Mouse (Mus musculus) megakaryocyte, embryonic 14.5 days (primary cell): ENCODE measurements at regions not wholly inside any gene's neighbourhood (a gene's known extent, or its start where the extent isn't known, plus 50 kb on each side); places are given as distances from the start of the nearest gene placed in this dataset.
"Not testable (repeated sequence)": the region's sequence is repeated elsewhere in the genome, so short reads cannot be mapped to it uniquely, and the experiment has no call there.

Experiments used
- H3K27me3 ChIP-seq: replicated peaks from 2 replicates; pipeline ENCODE3; 2012; ENCODE audit warnings: inconsistent platforms
- H3K36me3 ChIP-seq: replicated peaks from 2 replicates; pipeline ENCODE3; 2012; ENCODE audit warnings: low read length, inconsistent platforms, mixed read lengths
- H3K4me1 ChIP-seq: 2 replicates; pipeline ENCODE4 v1.6.1; 2012; ENCODE audit warnings: inconsistent platforms
- H3K4me3 ChIP-seq: replicated peaks from 2 replicates; pipeline ENCODE3; 2012; ENCODE audit warnings: moderate library complexity, mild to moderate bottlenecking, inconsistent platforms
- H3K9me3 ChIP-seq: 2 replicates; pipeline ENCODE4 v1.6.1; 2012; ENCODE audit warnings: inconsistent platforms
- FLI1 ChIP-seq: IDR thresholded peaks from 2 replicates; pipeline ENCODE4 v1.6.1; 2012; ENCODE audit warnings: low read length, inconsistent platforms, mixed read lengths
- GATA1 ChIP-seq: IDR thresholded peaks from 3 replicates; pipeline ENCODE4 v1.6.1; 2012; ENCODE audit warnings: mixed read lengths, low read length, inconsistent platforms, borderline replicate concordance

DNA sequence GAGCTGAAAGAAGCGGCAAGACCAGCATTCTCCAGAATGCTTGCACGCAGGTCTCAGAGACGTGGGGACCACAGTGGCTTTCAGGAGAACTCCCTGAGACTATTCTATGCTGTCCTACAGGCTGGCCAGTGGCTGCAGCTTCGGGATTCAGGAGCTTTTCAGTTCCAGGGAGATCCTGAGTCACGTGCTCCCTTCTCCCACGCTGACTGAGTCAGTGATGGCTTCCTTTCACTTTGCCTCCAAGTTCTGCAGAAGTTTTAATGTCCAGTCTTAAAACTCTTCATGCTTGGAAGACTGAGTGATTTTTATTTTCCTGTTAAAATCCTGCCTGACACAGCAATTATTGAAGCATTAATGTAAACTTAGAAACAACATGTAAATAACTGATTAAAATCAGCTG, 190.5 kb upstream of the Tmem45b start:
- 0 out of 2 replicates have a peak, but pooled peaks cover 3% of the 10 kb centered on the region for H3K9me3 ChIP-seq
- H3K36me3 ChIP-seq = no peaks in the 10 kb centered on the region
- no peaks in the 10 kb centered on the region for H3K4me1 ChIP-seq
- no peak for TF ChIP-seq FLI1
- no peak for TF ChIP-seq GATA1
- H3K27me3 ChIP-seq = no peaks in the 10 kb centered on the region
- H3K4me3 ChIP-seq = no peak overlapping the region

DNA sequence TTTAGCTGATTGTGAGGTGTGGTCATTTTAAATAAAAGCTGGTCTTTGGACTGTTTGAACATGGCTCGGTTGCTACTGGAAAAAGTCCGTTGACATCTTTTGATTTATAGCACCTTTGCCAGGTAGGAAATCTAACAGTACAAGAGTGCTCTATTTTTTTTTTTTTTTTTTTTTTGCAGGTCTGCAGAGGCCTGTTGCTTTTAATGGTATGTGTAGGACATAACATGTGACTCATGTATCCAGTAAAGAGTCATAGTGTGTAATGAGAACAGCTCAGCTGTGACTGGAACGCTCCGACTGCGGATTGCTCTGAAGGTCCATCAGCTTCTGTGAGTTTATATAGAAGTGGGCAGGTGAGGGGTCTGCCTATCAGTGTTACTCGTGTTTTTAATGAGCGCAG, 190.0 kb upstream of the Tmem45b start:
- Histone ChIP-seq H3K27me3 (no peaks in the 10 kb centered on the region), H3K4me1 (no peaks in the 10 kb centered on the region), H3K4me3 (no peak overlapping the region), H3K36me3 (no peaks in the 10 kb centered on the region), H3K9me3 (0 out of 2 replicates have a peak, but pooled peaks cover 3% of the 10 kb centered on the region)
- TF ChIP-seq GATA1 (no peak), FLI1 (no peak)

DNA sequence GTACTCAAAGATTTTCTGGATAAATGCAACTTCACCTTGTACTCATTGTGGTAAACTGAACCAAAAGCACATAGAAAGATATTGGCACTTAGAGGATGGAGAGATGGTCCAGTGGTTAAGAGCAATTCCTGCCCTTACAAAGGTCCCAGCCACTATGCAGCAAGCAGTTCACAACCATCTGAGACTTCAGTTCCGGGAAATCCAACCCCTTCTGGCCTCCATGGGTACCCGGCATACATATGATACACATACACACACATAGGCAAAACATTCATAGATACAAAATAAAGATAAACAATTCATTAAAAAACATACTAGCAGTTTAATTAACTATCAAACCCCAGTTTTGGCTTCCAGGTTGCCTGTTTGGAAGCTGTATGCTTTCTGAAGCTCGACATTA, 189.5 kb upstream of the Tmem45b start:
- Histone ChIP-seq H3K27me3 (no peaks in the 10 kb centered on the region), H3K4me3 (no peak overlapping the region), H3K4me1 (no peaks in the 10 kb centered on the region), H3K36me3 (no peaks in the 10 kb centered on the region), H3K9me3 (0 out of 2 replicates have a peak, but pooled peaks cover 3% of the 10 kb centered on the region)
- no peak for TF ChIP-seq GATA1
- TF ChIP-seq FLI1 = no peak

DNA sequence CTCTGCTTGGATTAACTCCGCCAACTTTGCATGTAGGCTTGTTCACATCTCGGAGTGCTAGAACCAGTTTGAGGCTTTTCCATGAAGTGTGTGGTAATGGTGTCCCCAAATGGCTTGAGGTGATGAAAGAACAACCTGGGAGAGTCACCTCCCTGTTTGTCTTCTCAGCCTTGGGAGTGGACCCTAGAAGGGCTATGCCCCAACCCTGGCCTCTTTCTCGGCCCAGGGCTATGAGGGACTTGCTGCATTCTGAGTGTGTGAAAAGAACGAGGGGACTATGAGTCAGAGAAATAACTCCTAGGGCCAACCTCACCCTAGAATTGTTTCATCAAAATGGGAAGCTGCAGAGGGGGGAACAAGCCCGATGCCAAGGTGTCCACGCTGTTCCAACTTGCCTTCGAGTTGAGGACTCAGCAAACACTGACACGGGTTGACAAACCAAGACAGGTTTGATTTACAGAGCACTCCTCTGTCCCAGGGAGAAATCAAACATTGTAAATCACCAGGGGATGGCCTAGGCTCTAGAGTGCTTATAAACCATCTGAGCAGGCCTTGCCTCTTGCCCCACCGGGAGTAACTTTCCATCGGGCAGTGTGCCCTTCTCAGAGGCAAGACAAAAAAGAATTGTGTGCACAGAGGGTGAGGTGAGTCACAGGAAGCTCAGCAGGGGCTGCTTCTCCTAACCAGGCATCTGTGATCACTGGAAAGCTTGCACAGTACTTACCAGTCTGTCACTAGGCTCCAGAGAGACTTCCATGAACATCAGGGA, 186.3 kb upstream of the Tmem45b start:
- no peaks in the 10 kb centered on the region for H3K36me3 ChIP-seq
- H3K27me3 ChIP-seq = no peaks in the 10 kb centered on the region
- no peaks in the 10 kb centered on the region for H3K4me1 ChIP-seq
- 0 out of 2 replicates have a peak, but pooled peaks cover 3% of the 10 kb centered on the region for H3K9me3 ChIP-seq
- no peak overlapping the region for H3K4me3 ChIP-seq
- TF ChIP-seq GATA1 = no peak
- no peak for TF ChIP-seq FLI1

DNA sequence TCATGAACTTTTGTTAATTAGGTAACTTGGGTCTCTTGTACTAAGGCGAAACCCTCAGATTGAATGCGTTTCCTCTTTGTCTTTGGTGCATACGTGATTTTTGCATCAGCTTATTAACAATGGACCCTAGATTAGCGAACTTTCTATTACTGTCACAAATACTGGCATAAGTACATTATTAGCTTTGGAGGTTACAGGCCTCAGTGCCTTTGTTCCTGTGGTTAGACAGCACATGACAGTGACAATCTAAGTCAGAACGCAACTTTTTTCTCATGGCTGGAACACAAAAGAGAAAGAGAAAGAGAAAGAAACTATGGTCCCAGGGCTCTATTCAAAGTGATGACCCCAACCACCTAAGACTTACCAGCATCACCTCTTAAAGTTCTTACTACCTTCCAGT, 184.8 kb upstream of the Tmem45b start:
- H3K4me1 ChIP-seq = no peaks in the 10 kb centered on the region
- no peaks in the 10 kb centered on the region for H3K27me3 ChIP-seq
- TF ChIP-seq FLI1 = no peak
- TF ChIP-seq GATA1 = no peak
- H3K9me3 ChIP-seq = 0 out of 2 replicates have a peak, but pooled peaks cover 3% of the 10 kb centered on the region
- H3K4me3 ChIP-seq = no peak overlapping the region
- H3K36me3 ChIP-seq = no peaks in the 10 kb centered on the region

DNA sequence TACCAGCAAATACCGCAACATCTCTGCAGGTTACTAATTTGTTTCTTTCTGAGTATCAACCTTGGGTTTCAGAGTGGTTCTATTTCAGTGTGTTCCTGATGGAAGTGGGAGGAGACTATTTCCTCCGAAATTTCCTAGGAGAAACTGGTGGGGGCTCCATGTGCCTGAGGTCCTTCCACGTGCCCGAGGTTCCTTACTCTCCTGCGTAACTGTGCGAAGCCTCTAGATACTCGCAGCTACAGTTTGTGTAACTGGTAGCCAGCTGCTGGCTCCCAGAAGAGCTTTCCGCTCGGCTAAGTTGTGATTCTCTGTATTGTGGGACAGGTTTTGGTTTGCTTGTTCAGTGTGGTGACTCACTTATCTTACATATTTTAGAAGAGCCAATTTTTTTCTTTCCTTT, 184.3 kb upstream of the Tmem45b start:
- H3K4me1 ChIP-seq = no peaks in the 10 kb centered on the region
- TF ChIP-seq GATA1 = no peak
- TF ChIP-seq FLI1 = no peak
- H3K27me3 ChIP-seq = no peaks in the 10 kb centered on the region
- no peak overlapping the region for H3K4me3 ChIP-seq
- H3K36me3 ChIP-seq = no peaks in the 10 kb centered on the region
- H3K9me3 ChIP-seq = 0 out of 2 replicates have a peak, but pooled peaks cover 3% of the 10 kb centered on the region

DNA sequence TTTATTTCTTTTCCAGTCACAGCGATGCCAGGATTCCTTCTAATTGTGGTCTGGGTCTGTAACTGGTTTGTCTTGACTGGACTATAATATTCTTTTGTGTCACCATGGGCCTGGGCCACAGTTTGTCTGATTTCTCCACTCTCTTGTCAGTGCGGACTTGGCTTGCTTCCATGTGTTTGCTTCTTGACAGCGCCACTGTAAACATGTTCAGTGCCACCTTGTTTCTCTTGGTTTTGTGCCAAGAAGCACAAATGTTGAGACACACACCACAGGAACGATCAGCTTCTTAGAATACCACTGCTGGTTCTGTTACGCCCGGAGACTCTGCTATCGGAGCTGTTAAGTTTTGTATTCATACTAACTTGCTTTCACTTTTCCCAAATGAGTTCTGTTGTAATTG, 180.9 kb upstream of the Tmem45b start:
- TF ChIP-seq FLI1 (no peak), GATA1 (no peak)
- H3K27me3 ChIP-seq = no peaks in the 10 kb centered on the region
- no peaks in the 10 kb centered on the region for H3K36me3 ChIP-seq
- no peaks in the 10 kb centered on the region for H3K4me1 ChIP-seq
- no peak overlapping the region for H3K4me3 ChIP-seq
- H3K9me3 ChIP-seq = no peaks in the 10 kb centered on the region

DNA sequence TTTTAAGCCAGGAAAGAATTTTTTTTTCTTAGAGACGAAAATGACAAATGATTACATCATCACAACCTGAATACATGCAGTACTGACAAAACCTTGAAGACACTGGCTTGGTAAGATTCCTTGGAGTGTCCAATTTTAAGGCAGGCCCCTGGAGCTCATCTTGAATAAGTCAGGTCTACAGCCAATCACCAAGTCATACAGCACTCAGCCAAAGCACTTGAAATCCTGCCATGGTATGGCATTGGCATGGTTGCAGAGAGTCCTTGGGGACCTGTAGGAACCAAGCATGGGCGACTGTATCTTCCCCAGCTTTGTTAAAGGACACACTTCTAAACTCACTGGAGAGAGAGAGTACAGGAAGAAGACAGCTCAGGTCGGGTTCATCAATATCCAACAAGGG, 179.8 kb upstream of the Tmem45b start:
- Histone ChIP-seq H3K4me1 (no peaks in the 10 kb centered on the region), H3K4me3 (no peak overlapping the region), H3K36me3 (no peaks in the 10 kb centered on the region), H3K27me3 (no peaks in the 10 kb centered on the region), H3K9me3 (no peaks in the 10 kb centered on the region)
- no peak for TF ChIP-seq GATA1
- no peak for TF ChIP-seq FLI1

DNA sequence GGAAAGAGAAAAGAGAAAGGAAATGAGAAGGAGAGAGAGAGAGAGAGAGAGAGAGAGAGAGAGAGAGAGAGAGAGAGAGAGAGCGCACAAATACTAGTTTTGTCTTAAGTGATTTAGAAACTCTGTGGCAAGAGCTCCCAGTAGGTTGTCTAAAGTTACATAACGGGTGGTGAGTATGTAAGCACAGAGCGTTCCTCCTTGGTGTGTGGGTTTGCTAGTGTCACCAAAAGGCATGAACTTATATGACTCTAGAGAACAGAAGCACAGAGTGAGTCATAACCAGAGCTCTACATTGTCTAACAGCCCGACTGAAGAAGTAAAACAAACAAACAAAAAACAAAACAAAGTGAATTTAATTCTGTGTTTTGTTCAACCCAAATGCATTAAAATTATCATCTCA, 177.9 kb upstream of the Tmem45b start:
- H3K4me1 ChIP-seq = no peaks in the 10 kb centered on the region
- no peaks in the 10 kb centered on the region for H3K27me3 ChIP-seq
- TF ChIP-seq FLI1 (no peak), GATA1 (no peak)
- no peaks in the 10 kb centered on the region for H3K9me3 ChIP-seq
- H3K4me3 ChIP-seq = no peak overlapping the region
- no peaks in the 10 kb centered on the region for H3K36me3 ChIP-seq

DNA sequence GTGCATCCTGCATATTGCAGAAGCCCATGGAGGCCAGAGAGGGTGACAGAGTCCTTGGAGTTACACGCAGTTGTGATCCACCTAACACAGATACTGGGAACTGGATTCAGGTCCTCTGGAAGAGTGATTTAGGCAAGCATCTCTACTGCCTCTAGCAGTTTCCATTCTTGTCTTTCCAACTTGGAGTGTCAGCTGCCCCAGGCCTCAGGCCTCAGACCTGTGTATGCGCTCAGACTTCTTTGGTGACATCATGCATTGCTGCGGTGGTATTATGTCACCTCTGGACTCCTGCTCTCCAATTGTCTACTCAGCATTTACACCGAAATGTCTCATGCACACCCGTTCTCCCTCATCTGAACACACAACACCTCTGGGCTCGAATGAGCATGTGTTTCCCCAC, 164.0 kb upstream of the Tmem45b start:
- Histone ChIP-seq H3K4me1 (no peaks in the 10 kb centered on the region), H3K4me3 (no peak overlapping the region), H3K27me3 (no peaks in the 10 kb centered on the region), H3K36me3 (no peaks in the 10 kb centered on the region), H3K9me3 (no peaks in the 10 kb centered on the region)
- no peak for TF ChIP-seq FLI1
- no peak for TF ChIP-seq GATA1

DNA sequence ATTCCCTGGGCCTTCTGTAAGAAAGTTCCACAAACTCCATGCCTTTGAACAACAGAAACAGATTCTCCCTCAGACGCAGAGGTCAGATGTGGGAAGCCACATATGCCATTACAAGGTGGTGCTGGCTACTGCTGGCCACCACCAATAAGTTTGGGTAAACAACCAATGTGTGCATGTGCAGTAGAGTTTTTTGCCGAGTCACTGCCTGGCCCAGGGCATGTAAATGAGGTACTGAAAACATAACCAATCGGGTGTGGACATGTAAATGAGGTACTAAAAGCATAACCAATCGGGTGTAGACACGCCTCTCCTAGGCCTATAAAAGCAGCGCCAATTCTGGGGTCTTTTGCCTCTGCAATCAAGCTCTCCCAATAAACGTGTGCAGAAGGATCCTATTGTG, 157.3 kb upstream of the Tmem45b start:
- H3K27me3 ChIP-seq, H3K36me3 ChIP-seq, H3K4me3 ChIP-seq, H3K4me1 ChIP-seq: not testable (repeated sequence)
- peaks cover 11% of the 10 kb centered on the region; the same call in 1 of the 2 replicates for H3K9me3 ChIP-seq
